Mouse (Mus musculus): ENCODE data around the gene Spock1. TPM values are rescaled to one million over a fixed set of nuclear protein-coding genes. Genes with fewer than 3 reads are reported as not detected.

The Spock1 gene
- polyA plus RNA-seq, 1 experiment from 2014 or later, result 111 TPM

DNA sequence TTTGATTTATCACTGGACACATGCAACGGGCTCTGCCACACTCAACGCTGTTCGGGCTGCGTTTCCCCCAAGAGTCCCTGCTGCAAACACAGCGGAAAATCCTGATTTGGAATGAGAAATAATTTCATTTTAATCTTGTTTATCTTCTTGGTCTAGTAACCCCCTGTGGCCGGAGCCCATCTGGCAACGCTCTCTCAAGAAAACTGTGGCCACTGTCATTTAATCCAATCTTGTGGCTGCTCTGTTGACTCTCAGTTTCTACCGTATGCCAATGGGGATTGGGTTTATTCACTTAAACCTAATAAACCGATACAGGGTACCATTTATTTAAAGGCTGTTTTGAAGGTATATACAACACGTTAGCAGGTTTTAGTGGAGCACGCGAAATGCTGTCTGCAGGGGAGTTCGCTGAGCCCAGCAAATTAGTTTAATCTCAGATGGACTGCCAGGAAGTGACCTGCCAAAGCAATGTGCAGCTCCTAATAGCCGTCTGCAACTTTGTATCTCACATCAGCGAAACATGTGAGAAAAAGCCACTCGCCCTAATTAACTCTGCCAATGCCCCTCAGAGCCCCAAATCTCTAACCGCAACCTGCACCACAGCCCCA, 185.7 kb downstream of the Spock1 start:
- peak overlapping the region; percentile 9; the same call in 1 of the 2 replicates for H3K4me2 ChIP-seq
- H3K4me1 ChIP-seq, result peaks cover 44% of the 10 kb centered on the region
- no peaks in the 10 kb centered on the region for H3K27me3 ChIP-seq (replicated peaks)
- no peaks in the 10 kb centered on the region for H3K9me3 ChIP-seq (replicated peaks)
- ATAC-seq (ENCODE audit: low FRiP score), result peak; percentile 56
- peak overlapping the region; percentile 51 for H3K27ac ChIP-seq (replicated peaks)
- no peaks in the 10 kb centered on the region for H3K36me3 ChIP-seq
- 40% methylated on average over 17 of the region's 17 CpGs for WGBS
- H3K9ac ChIP-seq (replicated peaks), result no peak overlapping the region
- no peak overlapping the region for H3K4me3 ChIP-seq (replicated peaks)

DNA sequence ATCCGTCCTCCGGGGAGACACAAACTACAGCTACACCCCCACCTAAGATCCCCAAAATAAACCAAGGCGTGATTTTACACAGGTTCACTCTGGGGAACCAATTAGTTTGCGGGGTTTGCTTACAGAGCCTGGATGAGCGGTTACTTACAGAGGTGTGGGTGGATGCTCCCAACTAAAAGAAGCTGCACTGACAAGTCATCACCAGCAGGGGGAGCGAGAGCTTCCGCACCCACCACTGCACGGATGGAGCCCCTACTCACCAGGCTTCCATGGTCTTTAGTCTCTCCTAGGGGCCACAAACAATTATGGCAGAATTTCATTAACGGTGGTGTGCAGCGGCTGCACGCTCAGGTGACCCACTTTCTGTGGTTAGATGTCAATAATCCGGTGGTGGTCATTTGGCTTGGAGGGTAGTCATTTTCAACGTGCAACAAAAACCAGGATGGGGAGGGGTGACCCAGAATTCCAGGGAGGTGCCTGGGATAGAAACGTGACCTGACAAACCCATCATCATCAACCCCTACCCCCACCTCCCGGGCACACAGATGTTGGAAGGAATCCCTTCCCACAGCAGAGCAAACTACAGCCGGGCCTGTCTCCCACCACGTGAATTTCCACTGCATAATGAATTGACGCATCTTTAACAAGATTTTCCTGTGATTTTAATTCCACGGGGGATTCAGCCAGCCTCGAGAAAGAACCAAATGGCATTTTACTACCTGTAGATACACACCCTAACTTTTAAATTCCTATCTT, 186.4 kb downstream of the Spock1 start:
- no peaks in the 10 kb centered on the region for H3K36me3 ChIP-seq
- no peak overlapping the region for H3K4me3 ChIP-seq (replicated peaks)
- peak; percentile 46; the same call in 1 of the 2 replicates for ATAC-seq (ENCODE audit: low FRiP score)
- peak overlapping the region; percentile 51 for H3K27ac ChIP-seq (replicated peaks)
- 48% methylated on average over 20 of the region's 20 CpGs for WGBS
- no peaks in the 10 kb centered on the region for H3K9me3 ChIP-seq (replicated peaks)
- H3K4me1 ChIP-seq, result peaks cover 45% of the 10 kb centered on the region
- H3K4me2 ChIP-seq, result peak overlapping the region; percentile 9; the same call in 1 of the 2 replicates
- no peaks in the 10 kb centered on the region for H3K27me3 ChIP-seq (replicated peaks)
- no peak overlapping the region for H3K9ac ChIP-seq (replicated peaks)

DNA sequence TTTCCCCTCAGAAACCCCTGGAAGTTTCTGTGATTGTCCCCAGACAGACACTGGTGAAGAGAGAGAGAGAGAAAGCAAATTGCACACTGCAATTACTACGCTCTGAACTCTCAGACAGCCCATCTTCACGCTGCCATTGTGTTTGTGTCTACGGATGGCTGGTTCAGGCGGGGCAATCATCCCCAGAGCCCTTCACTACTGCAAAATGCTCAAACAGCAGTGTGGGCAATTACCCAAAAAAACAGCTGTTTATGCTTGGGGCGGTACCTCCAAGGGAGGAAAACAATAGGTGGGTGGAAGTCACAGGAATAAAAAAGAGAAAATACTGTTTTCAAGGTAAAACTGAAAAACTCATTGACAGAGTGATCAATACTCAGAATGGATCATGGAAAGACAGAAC, 190.0 kb downstream of the Spock1 start:
- ATAC-seq (ENCODE audit: low FRiP score), result no peak

DNA sequence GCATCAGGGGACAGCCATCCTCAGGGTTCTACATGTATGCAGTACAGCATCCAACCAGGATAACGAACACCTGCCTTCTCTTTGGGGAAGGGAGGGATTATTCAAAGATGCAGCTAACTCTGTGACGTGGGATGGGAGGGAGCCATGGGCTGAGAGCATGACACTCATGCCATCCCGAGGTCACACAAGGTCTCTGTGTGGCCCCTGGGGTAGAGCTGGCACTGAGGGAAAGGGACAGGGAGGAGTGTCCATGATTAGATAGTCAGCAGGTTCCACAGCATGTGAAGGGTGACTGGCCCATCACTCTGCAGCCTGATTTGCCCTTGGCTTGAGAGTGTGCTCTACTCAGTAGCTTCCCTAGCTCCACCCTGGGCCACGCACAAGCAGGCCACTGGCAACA, 195.2 kb downstream of the Spock1 start:
- Histone ChIP-seq H3K4me1 (peaks cover 12% of the 10 kb centered on the region), H3K9ac (replicated peaks) (no peak overlapping the region), H3K27ac (replicated peaks) (no peak overlapping the region), H3K4me3 (replicated peaks) (no peak overlapping the region), H3K4me2 (no peak overlapping the region), H3K36me3 (no peaks in the 10 kb centered on the region), H3K9me3 (replicated peaks) (no peaks in the 10 kb centered on the region), H3K27me3 (replicated peaks) (no peaks in the 10 kb centered on the region)
- WGBS, result 91% methylated on average over 4 of the region's 4 CpGs
- ATAC-seq (ENCODE audit: low FRiP score), result no peak

More for the DNA sequence above, 190.0 kb downstream of the Spock1 start:
- H3K9me3 ChIP-seq (replicated peaks), result no peaks in the 10 kb centered on the region
- H3K4me2 ChIP-seq, result no peak overlapping the region
- no peak overlapping the region for H3K9ac ChIP-seq (replicated peaks)
- H3K4me3 ChIP-seq (replicated peaks), result no peak overlapping the region
- H3K27ac ChIP-seq (replicated peaks), result no peak overlapping the region; the same call in 1 of the 2 replicates
- H3K4me1 ChIP-seq, result peaks cover 33% of the 10 kb centered on the region
- H3K27me3 ChIP-seq (replicated peaks), result no peaks in the 10 kb centered on the region
- no peaks in the 10 kb centered on the region for H3K36me3 ChIP-seq
- 16% methylated on average over 5 of the region's 5 CpGs for WGBS

DNA sequence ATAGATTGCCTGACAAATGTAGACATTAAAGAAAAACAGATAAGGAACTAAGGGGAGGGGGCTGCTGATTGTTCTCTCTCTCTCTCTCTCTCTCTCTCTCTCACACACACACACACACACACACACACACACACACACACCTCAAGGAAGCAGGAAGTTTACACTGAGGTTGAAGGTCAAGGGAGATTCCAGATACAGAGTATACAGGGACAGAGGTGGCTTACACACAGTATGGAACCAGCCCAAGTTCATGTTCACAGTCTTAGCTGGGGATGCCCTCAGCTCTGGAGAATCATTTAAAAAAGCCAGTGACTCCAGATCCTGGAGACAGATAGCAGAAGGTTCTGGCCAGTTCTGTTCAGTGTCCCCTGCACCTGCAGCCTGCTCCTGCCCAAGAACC, 199.7 kb downstream of the Spock1 start:
- no peak for ATAC-seq (ENCODE audit: low FRiP score)
- no peak overlapping the region for H3K27ac ChIP-seq (replicated peaks)

DNA sequence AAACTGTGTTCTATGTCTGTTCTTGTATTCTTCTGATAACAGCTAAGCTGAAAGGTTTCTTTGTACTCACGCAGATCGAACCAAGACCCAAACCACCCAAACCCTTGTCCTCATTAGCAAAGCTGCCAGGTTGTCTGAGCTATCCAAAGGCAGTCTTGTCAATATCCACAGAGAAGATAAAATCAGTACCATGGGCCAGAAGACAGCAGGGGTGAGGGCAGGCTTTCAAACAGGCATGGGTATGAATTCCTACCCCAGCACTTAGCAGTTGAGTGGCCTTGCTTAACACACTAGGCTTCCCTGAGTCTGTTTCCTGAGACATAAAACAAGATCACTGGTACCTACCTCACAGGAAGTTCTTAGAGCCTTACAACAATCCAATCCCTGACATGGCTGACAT, 205.2 kb downstream of the Spock1 start:
- ATAC-seq (ENCODE audit: low FRiP score), result no peak
- no peaks in the 10 kb centered on the region for H3K27me3 ChIP-seq (replicated peaks)
- H3K9ac ChIP-seq (replicated peaks), result no peak overlapping the region
- no peak overlapping the region for H3K27ac ChIP-seq (replicated peaks)
- no peaks in the 10 kb centered on the region; the same call in none of the 2 replicates for H3K4me1 ChIP-seq
- 93% methylated on average over 2 of the region's 2 CpGs for WGBS
- no peaks in the 10 kb centered on the region for H3K9me3 ChIP-seq (replicated peaks)
- no peak overlapping the region for H3K4me3 ChIP-seq (replicated peaks)
- no peak overlapping the region for H3K4me2 ChIP-seq
- H3K36me3 ChIP-seq, result no peaks in the 10 kb centered on the region

More for the DNA sequence above, 199.7 kb downstream of the Spock1 start:
- H3K9me3 ChIP-seq (replicated peaks), result no peaks in the 10 kb centered on the region
- H3K9ac ChIP-seq (replicated peaks), result no peak overlapping the region
- H3K4me2 ChIP-seq, result no peak overlapping the region
- H3K27me3 ChIP-seq (replicated peaks), result no peaks in the 10 kb centered on the region
- H3K4me1 ChIP-seq, result peaks cover 6% of the 10 kb centered on the region
- no peaks in the 10 kb centered on the region for H3K36me3 ChIP-seq
- no peak overlapping the region for H3K4me3 ChIP-seq (replicated peaks)

DNA sequence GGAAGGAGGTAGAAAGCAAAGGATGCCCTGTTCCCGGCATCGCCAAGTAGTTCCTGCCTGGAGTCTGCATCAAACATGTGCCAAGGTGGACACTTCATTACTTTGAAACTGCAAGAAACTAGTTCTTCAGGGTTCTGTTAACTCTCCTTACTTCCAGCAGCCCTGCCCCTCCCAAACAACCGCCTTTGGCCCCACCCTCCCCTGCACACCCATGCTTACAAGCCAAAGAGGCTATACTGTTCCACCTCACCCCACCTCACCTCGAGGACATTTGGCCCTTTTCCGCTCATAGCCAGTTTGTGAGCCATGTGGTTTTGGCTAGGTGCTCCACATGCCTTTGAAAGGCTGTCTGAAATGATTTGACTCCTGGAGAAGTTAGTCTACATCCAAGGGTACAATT, 211.4 kb downstream of the Spock1 start:
- Histone ChIP-seq H3K4me3 (replicated peaks) (no peak overlapping the region), H3K9ac (replicated peaks) (no peak overlapping the region), H3K4me1 (peaks cover 3% of the 10 kb centered on the region; the same call in 1 of the 2 replicates), H3K9me3 (replicated peaks) (no peaks in the 10 kb centered on the region), H3K27ac (replicated peaks) (no peak overlapping the region; the same call in 1 of the 2 replicates), H3K27me3 (replicated peaks) (no peaks in the 10 kb centered on the region), H3K4me2 (no peak overlapping the region), H3K36me3 (no peaks in the 10 kb centered on the region)
- 75% methylated on average over 5 of the region's 5 CpGs for WGBS
- ATAC-seq (ENCODE audit: low FRiP score), result no peak

DNA sequence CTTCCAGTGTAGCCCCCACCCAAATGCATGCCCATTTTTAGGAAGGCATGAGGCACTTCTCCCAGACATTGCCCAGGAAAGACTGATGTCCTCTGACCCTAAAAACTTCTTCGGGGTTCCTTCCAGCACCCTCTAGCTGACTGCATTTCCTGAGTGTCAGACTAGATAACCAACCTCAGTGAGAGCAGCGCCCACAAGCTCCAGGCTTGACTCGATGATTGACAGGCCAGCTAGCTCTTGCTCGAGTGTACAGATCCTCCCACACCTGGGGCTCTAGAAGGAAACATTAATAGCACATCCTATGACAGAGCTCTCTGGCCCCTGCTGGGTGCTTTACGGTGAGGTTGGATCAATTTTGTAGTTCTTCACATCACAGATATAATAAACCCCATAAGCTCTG, 219.2 kb downstream of the Spock1 start:
- Histone ChIP-seq H3K36me3 (no peaks in the 10 kb centered on the region), H3K27me3 (replicated peaks) (no peaks in the 10 kb centered on the region), H3K4me3 (replicated peaks) (no peak overlapping the region), H3K9ac (replicated peaks) (no peak overlapping the region), H3K4me1 (peaks cover 11% of the 10 kb centered on the region; the same call in 1 of the 2 replicates), H3K4me2 (no peak overlapping the region), H3K27ac (replicated peaks) (no peak overlapping the region), H3K9me3 (replicated peaks) (no peaks in the 10 kb centered on the region)
- no peak for ATAC-seq (ENCODE audit: low FRiP score)
- WGBS, result 76% methylated on average over 5 of the region's 5 CpGs

DNA sequence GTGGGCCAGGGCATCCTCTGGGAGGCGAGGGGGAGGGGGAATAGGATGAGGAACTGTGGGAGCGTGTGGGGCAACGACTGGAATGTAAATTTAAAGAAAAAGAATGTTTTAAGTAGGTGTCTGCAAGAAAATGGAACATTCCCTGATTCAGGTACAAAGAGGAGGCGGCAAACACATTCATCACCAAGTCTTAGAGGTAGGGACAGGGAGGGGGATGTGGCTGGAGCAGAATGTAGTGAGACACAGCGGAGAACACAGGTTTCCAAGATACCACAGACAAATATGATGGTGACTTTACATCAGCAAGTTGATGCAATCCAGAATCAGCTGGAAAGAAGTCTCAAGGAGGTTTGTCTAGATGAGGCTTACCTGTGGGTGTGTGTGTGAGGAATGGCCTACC, 221.7 kb downstream of the Spock1 start:
- peaks cover 11% of the 10 kb centered on the region; the same call in 1 of the 2 replicates for H3K4me1 ChIP-seq
- H3K4me2 ChIP-seq, result no peak overlapping the region
- no peak overlapping the region for H3K4me3 ChIP-seq (replicated peaks)
- WGBS, result 80% methylated on average over 5 of the region's 5 CpGs
- no peak overlapping the region for H3K27ac ChIP-seq (replicated peaks)
- H3K9ac ChIP-seq (replicated peaks), result no peak overlapping the region
- no peaks in the 10 kb centered on the region for H3K9me3 ChIP-seq (replicated peaks)
- no peaks in the 10 kb centered on the region for H3K36me3 ChIP-seq
- H3K27me3 ChIP-seq (replicated peaks), result no peaks in the 10 kb centered on the region
- ATAC-seq (ENCODE audit: low FRiP score), result no peak

DNA sequence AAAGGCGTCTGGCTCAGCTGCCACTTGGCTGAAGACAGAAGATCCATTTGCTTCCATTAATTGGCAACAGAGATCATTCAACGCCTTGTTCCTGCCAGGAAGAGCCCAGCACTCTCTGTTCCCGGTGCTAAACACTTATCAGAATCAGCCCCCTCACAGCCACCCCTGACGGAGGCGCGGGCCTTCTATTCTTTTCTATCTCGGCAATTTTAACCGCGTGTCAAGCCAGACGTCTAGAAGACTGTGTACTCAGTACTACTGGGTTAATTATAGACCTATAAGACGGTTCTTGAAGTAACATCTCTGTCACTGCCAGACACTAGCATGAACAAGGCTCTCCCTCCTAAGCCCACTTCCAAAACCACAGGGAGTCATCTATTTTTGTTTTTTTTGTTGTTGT, 222.9 kb downstream of the Spock1 start:
- Histone ChIP-seq H3K9ac (replicated peaks) (no peak overlapping the region), H3K27me3 (replicated peaks) (no peaks in the 10 kb centered on the region), H3K4me3 (replicated peaks) (no peak overlapping the region), H3K36me3 (no peaks in the 10 kb centered on the region), H3K27ac (replicated peaks) (no peak overlapping the region), H3K9me3 (replicated peaks) (no peaks in the 10 kb centered on the region), H3K4me2 (no peak overlapping the region), H3K4me1 (peaks cover 11% of the 10 kb centered on the region; the same call in 1 of the 2 replicates)
- no peak for ATAC-seq (ENCODE audit: low FRiP score)
- WGBS, result 57% methylated on average over 11 of the region's 11 CpGs

DNA sequence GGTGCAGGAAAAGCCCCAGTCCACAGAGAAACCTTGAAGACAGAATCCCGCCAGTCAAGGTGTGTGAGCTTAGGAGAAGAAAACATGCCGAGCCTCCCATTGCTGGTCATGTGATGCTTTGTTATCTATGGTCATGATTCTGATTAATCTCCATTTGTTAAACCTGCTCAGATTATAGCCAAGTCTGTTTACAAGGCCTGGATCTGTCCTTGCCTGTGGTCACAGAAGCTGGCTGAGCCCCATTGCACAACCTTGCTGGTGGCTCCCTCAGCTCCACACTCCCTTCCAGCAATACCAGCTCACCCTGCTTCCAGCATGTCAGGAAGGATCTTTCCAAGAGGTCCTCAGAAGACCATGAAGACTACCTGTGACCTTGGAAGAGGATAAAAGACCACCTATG, 228.5 kb downstream of the Spock1 start:
- no peaks in the 10 kb centered on the region for H3K36me3 ChIP-seq
- H3K4me1 ChIP-seq, result 0 out of 2 replicates have a peak, but pooled peaks cover 3% of the 10 kb centered on the region
- no peaks in the 10 kb centered on the region for H3K9me3 ChIP-seq (replicated peaks)
- H3K9ac ChIP-seq (replicated peaks), result no peak overlapping the region
- H3K27ac ChIP-seq (replicated peaks), result no peak overlapping the region
- H3K27me3 ChIP-seq (replicated peaks), result no peaks in the 10 kb centered on the region
- WGBS, result 87% methylated on average over 2 of the region's 2 CpGs
- ATAC-seq (ENCODE audit: low FRiP score), result no peak
- no peak overlapping the region for H3K4me2 ChIP-seq
- H3K4me3 ChIP-seq (replicated peaks), result no peak overlapping the region

DNA sequence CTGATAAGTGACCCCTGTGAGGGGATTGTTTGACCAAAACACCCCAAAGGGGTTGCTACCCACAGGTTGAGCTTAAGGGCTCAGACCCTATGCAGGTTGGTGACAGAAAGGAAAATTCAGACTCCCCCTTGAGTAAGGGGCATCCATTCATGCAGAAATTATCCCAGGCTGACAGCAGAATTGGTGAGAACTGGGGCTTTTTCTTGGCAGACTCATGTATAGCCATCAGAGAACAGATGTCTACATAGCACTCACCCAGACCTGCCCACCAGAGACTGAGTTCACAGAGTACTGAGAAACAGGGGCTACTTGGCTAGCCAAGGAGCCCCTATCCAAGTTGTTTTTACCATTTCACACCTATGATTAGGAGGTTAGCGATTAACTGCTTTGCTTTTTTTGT, 231.3 kb downstream of the Spock1 start:
- ATAC-seq (ENCODE audit: low FRiP score), result no peak
- WGBS, result 94% methylated on average over 1 of the region's 1 CpGs
- Histone ChIP-seq H3K4me1 (peaks cover 18% of the 10 kb centered on the region), H3K4me2 (no peak overlapping the region), H3K9ac (replicated peaks) (no peak overlapping the region), H3K36me3 (no peaks in the 10 kb centered on the region), H3K27ac (replicated peaks) (no peak overlapping the region), H3K4me3 (replicated peaks) (no peak overlapping the region), H3K9me3 (replicated peaks) (no peaks in the 10 kb centered on the region), H3K27me3 (replicated peaks) (no peaks in the 10 kb centered on the region)
